Mouse (Mus musculus): Measurements from ENCODE around the gene Aloxe3.

Aloxe3 gene

DNA sequence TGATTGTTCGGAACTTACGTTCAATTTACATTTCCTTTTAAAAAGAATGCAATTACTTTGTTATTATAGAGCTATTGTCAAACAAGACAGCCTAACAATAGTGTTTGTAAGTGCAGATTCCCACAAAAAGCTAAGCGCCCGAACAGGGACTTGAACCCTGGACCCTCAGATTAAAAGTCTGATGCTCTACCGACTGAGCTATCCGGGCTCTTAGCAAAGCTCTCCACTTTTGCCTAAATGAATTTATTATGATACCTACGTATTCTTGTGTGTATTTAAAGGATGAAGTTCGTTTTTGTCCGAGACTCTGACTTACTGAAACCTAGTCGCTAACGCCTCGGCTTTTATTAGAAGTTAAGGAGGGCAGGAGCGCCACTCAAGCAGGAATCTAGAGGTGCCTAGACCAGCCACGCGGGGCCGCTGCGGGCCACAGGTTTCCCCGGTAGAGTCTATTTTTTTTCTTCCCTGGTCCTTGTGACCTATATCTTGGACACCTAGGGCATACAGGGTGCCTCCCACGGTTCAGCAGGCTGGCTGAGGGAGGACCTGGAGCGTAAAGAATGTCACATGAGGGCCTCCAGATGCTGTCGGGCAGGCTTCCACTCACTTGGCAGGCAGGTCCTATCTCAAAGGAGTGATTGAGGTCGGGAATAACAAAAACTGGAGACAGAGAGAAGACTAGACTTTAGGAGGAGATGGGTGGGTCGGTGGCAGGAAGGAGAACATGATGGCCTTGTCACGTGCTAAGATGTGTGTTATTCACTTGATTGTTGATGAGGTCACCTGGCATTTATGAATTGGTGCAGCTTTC, 450 bp upstream of the Aloxe3 start:
- peak; percentile 92 for DNase-seq (ENCODE audit: low read depth)

DNA sequence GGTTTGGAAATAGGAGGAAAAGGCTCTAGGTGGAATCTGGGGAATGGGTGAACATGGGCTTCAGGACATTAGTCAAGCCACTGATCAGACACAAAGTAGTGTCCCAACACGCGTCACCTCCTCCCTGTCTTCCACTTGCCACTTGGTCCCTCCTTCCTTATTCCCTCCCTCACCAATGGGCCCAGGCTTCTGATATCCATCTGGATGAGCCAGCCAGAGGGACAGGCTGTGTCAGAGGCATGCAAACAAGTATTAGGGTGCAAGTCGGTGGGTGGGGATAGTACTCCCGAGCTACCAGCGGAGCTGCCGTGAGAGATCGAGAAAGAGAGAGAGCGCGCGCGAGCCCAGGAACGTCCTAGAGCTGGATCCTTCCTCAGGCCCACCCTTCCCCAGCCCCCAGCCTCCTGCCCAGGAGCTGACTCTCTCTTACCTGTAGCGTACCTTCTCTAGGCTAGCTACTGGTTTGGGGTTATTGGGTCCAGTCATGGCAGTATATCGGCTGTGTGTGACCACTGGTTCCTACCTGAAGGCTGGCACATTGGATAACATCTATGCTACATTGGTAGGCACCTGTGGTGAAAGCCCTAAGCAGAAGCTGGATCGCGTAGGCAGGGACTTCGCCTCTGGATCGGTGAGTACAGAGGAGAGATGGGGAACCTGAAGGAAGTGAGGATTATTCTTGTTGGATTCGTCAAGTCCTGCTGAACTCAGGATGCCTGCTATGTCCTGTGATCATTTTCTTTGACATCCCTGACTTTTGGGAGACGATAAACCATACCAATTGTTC, 416 bp downstream of the Aloxe3 start:
- no peak for DNase-seq (ENCODE audit: low read depth)

DNA sequence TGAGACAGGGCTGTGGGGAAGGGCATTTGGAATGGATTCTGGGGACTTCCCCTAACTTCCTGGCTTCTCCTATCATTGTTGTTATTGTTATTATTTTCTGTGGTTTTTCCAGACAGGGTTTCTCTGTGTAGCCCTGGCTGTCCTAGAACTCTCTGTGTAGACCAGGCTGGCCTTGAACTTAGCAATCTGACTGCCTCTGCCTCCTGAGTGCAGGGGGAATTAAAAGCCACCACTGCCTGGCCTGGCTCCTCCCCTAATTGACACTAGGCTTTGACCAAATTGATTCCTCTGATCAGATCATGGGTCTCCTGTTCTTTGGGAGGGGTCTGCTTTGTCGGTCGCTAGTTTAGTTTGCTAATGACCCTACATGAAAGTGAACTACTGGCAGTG, 1.0 kb downstream of the Aloxe3 start:
- DNase-seq (ENCODE audit: low read depth) = no peak

DNA sequence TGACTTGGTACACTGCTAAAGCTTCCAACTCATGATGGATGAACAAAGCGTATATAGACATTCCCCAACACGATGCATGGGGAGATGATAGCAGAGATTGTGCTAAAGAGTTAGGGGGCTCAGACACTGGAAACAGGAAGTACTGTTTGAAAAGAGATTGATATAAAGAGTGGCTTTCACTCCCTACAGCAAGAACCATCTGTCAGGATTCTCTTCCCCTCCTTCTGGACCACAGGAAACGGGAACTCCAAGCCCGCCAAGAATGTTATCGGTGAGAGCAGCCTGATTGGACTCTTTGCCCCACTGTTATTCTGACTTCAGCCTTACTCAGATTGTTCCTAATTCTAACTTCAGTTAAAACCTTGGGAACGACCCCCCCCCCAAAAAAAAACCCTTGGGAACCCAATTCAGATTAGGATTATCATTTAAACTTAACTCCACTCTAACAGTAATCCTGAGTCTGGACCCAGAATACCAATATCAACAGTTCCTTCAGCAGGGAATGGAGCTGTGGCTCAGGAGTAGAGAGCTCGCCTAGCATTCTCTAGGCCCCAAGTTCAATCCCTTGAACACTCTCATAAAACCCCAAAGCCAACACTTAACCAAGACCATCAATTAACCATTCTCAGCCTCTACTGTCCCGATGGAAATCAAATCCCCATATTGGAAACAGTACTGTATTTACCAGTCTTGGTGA, 2.9 kb downstream of the Aloxe3 start:
- DNase-seq (ENCODE audit: low read depth) = no peak

DNA sequence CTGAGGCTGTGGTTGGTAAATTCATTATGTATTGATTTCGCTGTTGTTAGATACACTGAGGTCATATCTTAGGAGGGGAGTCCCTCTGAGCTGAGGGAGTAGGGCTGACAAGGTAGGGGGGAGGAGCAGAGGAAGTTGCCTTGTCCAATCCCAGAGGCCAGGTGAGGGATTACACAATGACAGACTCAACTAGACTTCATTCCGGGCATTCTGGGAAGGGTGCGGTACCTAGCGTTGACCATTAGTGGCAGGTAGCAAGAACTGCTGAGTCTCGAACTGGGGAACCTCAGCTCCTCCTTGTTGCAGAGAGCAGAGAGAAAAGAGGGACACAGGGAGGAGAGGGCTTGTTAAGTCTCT, 7.8 kb downstream of the Aloxe3 start:
- no peak for DNase-seq (ENCODE audit: low read depth)

DNA sequence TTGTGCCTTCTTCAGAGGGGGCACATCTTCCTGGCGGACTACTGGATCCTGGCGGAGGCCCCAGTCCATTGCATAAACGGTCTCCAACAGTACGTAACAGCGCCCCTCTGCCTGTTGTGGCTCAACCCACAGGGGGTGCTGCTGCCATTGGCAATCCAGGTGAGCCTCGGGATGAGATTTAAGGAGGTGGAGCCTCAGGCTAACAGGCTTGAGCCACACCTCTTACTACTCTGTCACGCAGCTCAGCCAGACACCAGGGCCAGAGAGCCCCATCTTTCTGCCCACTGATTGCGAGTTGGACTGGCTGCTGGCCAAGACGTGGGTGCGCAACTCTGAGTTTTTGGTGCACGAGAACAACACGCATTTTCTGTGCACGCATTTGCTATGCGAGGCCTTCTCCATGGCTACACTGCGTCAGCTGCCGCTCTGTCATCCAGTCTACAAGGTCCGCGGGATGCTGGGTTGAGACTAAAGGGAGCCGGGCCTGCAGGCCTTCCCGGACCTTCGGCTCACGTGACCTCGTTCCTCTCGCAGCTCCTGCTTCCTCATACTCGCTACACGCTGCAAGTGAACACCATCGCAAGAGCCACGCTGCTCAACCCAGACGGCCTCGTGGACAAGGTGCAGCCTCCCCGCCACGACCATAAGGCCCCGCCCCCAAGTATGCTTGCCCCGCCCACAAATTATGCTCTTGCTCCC, 8.4 kb downstream of the Aloxe3 start:
- no peak for DNase-seq (ENCODE audit: low read depth)

DNA sequence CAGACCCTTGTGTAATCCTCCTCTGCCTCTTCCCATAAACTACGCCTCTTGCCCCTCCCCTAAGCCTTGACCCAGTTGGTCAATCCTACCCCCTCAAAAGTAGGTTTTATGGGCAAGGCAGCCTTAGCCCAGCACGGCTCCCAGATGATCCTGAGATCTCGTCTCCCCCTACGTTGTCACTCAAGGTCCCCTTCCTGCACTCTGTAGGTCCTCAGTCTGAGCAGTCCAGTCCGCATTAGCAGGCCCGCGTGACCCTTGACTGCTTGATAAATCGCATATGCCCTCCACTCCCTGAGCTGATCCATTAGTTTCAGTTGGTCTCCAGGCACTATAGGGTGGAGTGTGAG, 8.9 kb downstream of the Aloxe3 start:
- no peak for DNase-seq (ENCODE audit: low read depth)

DNA sequence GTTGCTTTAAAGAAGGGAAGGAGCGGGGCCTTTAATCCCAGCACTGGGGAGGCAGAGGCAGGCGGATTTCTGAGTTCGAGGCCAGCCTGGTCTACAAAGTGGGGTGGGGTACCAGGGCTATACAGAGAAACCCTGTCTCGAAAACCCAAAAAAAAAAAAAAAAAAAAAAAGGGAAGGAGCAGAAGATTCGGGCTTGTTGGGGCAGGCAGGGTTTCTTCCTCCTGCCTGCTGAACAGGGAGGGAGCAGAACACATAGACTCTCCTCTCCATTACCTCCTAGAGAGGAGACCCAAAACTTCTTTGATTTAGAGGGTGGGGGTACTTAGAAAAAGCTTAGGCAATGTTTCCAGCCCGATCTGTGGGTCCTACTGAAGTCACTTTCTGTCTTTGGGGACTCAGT, 9.7 kb downstream of the Aloxe3 start:
- DNase-seq (ENCODE audit: low read depth) = no peak

DNA sequence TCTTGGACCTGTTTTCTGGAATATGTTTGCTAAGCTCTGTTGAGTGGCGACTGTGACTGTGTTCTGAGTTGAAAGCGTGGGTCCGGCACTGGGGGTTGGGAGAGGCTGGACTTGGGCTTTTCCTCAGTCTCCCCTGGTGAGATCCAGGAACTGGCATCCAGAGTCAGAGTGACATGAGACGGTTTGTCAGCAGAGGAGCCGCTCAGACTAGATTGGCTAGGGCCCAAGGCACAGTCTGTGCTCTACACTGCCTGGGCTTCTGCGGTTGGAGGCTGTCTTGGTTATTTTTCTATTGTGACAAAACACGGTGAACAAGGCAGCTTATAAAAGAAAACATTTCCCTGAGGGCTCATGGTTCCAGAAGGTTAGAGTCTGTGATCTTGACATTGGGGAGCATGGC, 21.9 kb downstream of the Aloxe3 start:
- no peak for DNase-seq (ENCODE audit: low read depth)

DNA sequence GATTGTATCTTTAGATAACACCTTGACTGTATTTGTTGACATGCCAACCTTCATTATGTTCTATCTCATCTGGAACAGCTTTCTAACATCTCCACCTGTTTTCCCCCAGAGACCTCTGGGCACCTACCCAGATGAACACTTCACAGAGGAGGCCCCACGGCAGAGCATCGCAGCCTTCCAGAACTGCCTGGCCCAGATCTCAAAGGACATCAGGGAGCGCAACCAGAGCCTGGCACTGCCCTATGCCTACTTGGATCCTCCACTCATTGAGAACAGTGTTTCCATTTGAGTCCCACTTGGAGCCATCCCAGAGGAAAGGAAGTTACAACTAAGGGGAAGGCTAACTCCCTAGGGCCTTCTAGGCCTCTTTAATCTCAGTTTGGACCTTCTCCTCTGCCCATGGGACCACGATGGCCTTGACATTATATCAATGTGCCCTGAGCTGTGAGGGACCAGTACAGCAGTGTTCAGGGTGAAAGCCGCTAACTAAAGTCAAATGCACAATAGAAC, 22.8 kb downstream of the Aloxe3 start:
- DNase-seq (ENCODE audit: low read depth) = no peak

DNA sequence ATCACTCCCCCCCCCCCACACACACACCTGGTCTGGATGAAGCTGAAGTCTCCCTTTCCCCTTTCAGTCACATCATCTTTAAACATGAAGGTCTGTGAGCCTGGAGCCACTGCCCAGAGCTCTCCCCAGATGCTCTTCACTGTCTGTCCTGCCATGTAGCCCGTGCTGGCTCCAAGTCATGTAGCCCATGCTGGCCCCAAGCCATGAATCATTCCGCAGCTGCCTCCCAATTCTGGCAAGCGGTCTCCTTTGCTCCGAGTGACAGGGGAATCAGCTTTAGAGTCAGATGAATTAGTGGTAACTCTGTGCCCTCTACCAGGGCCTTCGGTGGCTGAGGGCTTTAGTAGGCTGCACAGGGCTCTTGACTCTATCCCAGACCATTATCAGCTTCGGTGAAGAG, 24.0 kb downstream of the Aloxe3 start:
- DNase-seq (ENCODE audit: low read depth) = peak; percentile 39

DNA sequence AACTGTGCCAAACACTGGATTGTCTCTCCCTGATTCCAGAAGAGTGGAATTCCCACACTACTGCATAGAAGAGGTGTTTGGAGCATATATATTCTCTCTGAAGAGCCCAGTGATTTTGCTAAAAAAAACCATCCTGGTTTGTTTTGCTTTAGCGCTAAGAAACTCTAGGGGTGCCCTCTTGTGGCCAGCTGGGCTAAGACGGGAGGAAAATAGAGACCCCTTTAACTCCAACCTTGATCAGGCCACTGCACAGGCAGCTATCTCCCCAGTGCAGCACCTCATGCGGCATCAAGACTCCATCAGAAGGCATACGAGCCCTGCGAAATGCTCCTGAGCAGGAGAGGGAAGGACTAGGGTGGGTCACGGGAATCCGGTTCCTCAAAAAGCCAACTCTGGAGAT, 24.7 kb downstream of the Aloxe3 start:
- DNase-seq (ENCODE audit: low read depth) = peak; percentile 80

DNA sequence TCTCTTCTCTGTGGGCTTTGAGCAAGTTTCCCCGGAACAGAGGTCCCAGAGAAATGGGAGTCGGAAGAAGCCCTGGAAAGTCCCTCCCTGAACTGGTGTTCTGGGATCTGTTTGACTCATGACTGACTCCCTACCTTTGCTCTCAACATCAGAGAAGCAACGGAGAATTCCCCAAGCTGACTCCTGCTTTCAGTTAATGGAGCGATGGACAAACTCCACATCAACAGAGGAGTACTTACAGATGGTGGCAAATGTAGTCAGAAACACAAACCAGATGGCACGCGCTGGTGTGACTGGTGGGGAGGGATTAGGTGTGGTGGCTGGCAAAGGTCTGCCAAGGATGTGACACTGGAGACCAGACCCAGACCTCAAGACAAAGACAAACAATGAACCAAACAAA, 25.3 kb downstream of the Aloxe3 start:
- no peak for DNase-seq (ENCODE audit: low read depth)

DNA sequence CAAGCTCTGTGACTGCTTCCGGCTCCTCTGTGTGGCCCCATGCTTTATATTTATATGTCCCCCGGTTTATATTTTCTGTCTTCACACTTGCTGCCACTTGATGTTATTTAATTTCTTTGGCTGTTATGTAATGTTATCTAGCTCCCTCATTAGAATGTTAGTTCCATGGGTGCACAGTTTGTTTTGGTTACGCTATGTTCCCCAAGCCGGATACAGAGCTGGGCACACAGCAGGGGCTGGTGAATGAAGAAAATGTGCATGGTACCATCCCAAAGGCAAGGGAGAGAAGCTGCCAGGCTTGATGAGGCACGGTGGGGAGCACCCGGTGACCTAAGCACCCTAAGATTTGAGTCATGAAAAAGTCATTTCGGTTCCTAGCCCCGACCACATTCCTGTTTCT, 28.1 kb downstream of the Aloxe3 start:
- DNase-seq (ENCODE audit: low read depth) = no peak

DNA sequence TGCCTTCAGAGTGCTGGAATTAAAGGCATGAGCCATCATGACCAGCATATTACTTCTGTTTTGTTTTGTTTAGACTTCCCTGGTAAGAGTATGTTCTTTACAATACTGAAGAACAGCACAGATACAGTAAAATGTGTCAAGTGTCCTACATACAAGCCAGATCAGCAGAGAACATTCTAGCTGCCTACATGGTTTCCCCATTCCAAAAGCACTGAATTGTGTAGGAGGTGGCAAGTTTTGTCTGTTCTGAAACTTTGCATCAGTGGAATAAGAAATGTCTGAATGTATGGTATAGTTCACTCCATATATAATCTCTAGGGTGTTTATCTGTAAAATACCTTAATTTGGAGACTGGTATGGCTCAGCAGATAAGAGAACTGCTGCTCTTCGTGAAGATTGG, 29.7 kb downstream of the Aloxe3 start:
- DNase-seq (ENCODE audit: low read depth) = no peak

DNA sequence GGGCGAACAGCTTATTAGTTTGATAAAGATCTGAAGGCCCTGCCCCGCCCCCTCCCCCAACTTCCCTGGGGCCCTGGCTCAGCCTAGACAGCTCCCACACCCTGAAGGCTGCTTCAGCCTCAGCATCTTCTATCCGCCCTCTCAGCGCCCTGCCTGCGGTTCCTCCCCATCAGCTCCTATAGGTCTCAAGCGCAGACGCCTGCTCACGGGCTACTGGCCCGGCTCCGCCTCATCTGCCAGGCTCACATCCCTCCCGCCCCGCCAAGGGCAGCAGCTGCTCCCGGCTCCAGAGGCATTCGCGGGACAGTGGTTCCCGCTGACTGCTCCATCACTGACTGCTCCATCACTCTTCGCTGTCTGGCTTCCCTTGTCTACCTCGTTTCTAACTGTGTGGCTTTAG, 31.1 kb downstream of the Aloxe3 start, which contains the start of gene Alox12b:
Alox12b (plus strand) TSS at position 190 of the 400 bp plus-strand sequence.
- DNase-seq (ENCODE audit: low read depth) = no peak

DNA sequence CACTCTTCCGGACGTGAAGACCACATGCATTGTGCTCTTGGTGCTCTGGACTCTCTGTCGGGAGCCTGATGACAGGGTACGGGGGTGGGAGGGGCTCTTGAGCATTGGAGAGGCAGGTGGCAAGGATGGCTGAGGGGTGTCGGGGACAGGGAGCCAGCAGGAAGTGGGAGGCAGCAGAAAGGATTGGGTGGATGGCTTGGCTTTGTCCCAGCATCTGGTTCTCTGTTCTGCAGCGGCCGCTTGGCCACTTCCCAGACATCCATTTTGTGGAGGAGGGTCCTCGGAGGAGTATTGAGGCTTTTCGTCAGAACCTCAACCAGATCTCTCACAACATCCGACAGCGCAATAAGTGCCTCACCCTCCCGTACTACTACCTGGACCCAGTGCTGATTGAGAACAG, 43.6 kb downstream of the Aloxe3 start:
- no peak for DNase-seq (ENCODE audit: low read depth)

DNA sequence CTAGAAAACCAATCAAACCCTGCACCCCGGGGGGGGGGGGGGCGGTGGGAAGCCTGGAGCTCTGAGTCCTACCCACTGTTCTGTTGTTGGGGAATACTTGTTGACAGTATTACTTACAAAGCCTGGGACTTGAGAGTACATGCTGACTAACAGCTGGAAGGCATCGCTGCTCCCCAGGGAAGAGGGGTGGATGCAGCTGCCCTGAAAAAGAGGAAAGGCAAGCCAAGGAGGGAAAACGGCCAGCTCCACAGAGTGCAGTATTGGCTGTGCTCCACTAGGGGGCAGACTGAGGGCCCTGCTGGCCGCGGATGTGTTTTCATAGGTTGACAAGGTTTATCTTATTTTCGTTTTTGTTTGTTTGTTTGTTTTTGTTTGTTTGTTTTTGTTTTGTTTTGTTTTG, 45.9 kb downstream of the Aloxe3 start:
- peak; percentile 88 for DNase-seq (ENCODE audit: low read depth)

DNA sequence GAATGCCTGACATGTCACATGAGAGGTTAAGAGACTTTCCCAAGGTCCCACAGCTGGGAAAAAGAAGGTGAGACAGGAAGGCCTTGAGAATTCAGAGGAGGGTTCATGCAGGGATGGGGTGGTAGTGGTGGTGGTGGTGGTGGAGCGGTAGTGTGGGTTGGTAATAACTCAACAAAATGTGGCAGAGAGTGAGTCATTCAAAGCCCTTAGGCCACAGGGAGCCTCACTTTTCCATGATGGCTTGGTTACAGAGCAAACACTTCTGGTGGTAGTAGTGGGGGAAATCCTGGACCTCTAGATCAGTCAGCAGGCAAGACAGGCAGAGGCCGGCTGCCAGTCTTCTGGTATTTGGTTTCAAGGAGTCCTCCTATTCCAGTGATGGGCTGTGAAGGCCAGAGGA, 46.9 kb downstream of the Aloxe3 start:
- DNase-seq (ENCODE audit: low read depth) = peak; percentile 17

DNA sequence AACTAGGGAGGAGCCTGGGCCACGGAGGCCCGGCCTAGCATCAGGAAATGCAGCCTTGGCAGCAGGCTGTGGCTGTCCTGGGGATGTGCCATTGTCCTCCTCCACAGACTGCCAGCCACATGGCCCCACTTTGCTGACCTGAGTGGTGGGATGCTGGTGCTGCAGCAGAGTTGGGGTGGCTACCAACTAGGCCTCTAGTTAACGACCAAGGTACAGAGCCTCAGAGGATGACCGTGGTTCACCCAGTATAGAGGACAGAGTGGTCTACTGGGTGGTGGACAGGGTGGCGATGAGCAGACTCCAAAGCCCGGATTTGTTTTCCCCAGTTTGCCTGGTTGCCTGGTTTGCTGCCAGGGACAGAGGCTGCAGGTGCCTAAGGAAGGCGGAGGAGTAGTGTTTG, 49.0 kb downstream of the Aloxe3 start:
- DNase-seq (ENCODE audit: low read depth) = no peak

DNA sequence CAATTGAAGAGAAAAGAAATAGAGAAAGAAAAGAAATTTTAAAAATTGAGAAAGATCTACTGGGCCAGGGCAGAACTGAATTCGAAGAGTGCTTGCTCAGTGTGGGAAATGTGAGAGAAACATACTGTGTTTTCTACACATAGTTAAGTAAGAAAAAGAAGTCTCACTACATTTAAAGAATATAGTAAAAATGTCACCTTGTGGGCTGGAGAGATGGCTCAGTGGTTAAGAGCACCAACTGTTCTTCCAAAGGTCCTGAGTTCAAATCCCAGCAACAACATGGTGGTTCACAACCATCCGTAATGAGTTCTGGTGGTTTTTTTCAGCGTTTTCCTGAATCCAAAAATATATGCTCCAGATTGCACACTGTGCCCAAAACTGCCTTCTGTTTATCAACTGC, 52.8 kb downstream of the Aloxe3 start:
- no peak for DNase-seq (ENCODE audit: low read depth)

DNA sequence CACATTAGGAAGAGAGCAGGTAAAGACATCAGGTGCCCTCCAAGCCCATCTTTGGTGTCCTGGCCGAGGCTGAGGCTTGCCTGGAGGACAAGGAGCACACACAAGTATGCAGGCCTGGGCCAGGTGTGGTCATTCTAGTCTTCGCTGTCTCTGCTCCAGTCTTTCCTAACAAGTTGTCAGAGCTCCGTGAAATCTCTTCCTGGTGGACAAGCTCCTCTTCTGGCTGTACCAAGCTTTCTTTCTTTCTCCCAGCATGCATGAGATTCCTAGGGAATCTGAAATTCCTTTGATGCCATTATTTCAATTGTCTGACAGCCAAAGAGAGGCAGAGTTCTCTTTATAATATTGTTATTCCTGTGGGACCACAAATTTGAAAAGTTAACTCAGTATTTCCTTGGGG, 53.8 kb downstream of the Aloxe3 start:
- no peak for DNase-seq (ENCODE audit: low read depth)
